Mouse (Mus musculus) heart, embryonic 11.5 days (tissue): Measurements from ENCODE around the gene 4931406P16Rik. TPM values are rescaled to one million over a fixed set of nuclear protein-coding genes. Genes with fewer than 3 reads are reported as not detected.

Source experiments
- ATAC-seq: fragments of 200-750 bp; cut with Nextera tagmentation; replicated peaks from 2 replicates; pipeline ENCODE4 v1.8.0; 2017; ENCODE audit warnings: moderate library complexity; ENCODE audit not compliant: insufficient number of reproducible peaks, low FRiP score, low TSS enrichment
- H3K27ac ChIP-seq: fragments of 300-500 bp; sonication (generic); 2 replicates; pipeline ENCODE4 v1.5.1; 2014; ENCODE audit warnings: mild to moderate bottlenecking, low read depth, low read length
- H3K27me3 ChIP-seq: fragments of 300-500 bp; sonication (generic); 2 replicates; pipeline ENCODE4 v1.6.1; 2014; ENCODE audit warnings: mild to moderate bottlenecking, low read length, mixed read lengths; ENCODE audit not compliant: control insufficient read depth, insufficient read depth
- H3K36me3 ChIP-seq: fragments of 300-500 bp; sonication (generic); 2 replicates; pipeline ENCODE4 v1.6.1; 2014; ENCODE audit warnings: mild to moderate bottlenecking, low read length, moderate library complexity, mixed read lengths; ENCODE audit not compliant: control insufficient read depth, insufficient read depth
- H3K4me1 ChIP-seq: fragments of 300-500 bp; sonication (generic); 2 replicates; pipeline ENCODE4 v1.6.1; 2014; ENCODE audit warnings: low read length; ENCODE audit not compliant: control insufficient read depth, insufficient read depth
- H3K4me2 ChIP-seq: fragments of 300-500 bp; sonication (generic); 2 replicates; pipeline ENCODE4 v1.6.1; 2014; ENCODE audit warnings: mild to moderate bottlenecking, moderate library complexity
- H3K4me3 ChIP-seq: fragments of 300-500 bp; sonication (generic); 2 replicates; pipeline ENCODE4 v1.5.1; 2014; ENCODE audit warnings: low read depth, low read length
- H3K9ac ChIP-seq: fragments of 300-500 bp; sonication (generic); 2 replicates; pipeline ENCODE4 v1.6.1; 2014; ENCODE audit warnings: mild to moderate bottlenecking, low read depth, low read length, moderate library complexity
- H3K9me3 ChIP-seq: fragments of 300-500 bp; sonication (generic); replicated peaks from 2 replicates; pipeline ENCODE4 v1.6.1; 2016; ENCODE audit warnings: low read length; ENCODE audit not compliant: control insufficient read depth
- WGBS: fragments of 180-500 bp; shearing (Covaris S2); extraction: QIAGEN DNeasy Blood & Tissue Kit; methylation state at CpG from one replicate; pipeline ENCODE4 v1.1.7; 2014; ENCODE audit not compliant: insufficient replicate concordance; 5-methylcytosine and 5-hydroxymethylcytosine counted together
- polyA plus RNA-seq: library from polyadenylated mRNA; unstranded; fragments of >200 nt; fragmentation: Nextera tagmentation; extraction: Ambion mirVana; gene quantifications from 2 replicates; pipeline ENCODE4 v1.2.1, GENCODE M21; 2014

Gene 4931406P16Rik
- polyA plus RNA-seq, 1 experiment from 2014 or later, result 56.2 TPM

DNA sequence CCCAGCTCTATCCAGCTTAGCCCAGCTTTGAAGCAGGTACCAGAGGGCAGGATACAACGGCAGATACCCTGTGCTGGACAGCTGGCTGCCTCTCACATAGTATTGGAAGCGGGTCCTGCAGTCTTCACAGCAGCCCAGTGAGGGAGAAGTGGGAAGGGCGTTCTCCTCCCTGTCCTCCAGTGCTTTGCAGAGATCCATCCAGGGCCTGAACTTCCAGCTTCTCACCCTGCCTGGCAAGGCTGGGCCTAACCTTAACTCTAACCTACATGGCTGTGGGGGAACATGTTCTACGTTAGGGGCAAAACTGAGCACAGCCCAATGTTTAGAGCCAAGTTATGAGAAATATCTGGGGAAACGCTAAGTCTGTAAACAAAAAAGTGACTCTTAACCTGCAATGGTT lies 7.8 kb upstream of the 4931406P16Rik start:
- peaks cover 8% of the 10 kb centered on the region for H3K9me3 ChIP-seq

DNA sequence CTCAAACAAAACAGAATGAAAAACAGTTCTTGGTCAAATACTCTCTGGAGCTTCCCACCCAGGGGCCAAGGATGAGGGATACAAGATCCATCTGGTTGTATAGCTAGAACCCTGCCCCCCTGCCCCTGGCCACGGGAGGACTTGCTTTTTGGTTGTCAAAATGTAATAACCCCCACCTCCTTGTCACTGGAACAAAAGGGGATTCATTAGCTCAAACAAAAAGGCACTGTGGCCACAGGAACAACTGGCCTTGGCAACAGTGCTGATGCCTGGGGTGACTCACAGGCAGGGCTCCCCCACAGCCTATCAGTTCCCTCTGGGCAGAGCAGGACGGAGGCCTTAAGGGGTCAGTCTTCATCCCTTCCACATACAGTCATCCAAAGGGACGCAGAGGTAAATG lies 6.6 kb upstream of the 4931406P16Rik start:
- Histone ChIP-seq H3K36me3 (no peaks in the 10 kb centered on the region), H3K4me3 (no peak overlapping the region), H3K9me3 (peaks cover 8% of the 10 kb centered on the region), H3K9ac (no peak overlapping the region), H3K4me1 (peaks cover 4% of the 10 kb centered on the region; the same call in 1 of the 2 replicates), H3K27ac (no peak overlapping the region), H3K27me3 (no peaks in the 10 kb centered on the region), H3K4me2 (no peak overlapping the region)
- 37% methylated on average over 3 of the region's 3 CpGs for WGBS
- no peak for ATAC-seq

More for the DNA sequence above, 7.8 kb upstream of the 4931406P16Rik start:
- H3K4me3 ChIP-seq, result no peak overlapping the region
- H3K27ac ChIP-seq, result no peak overlapping the region
- no peak overlapping the region for H3K9ac ChIP-seq
- no peaks in the 10 kb centered on the region for H3K36me3 ChIP-seq
- no peak for ATAC-seq
- no peaks in the 10 kb centered on the region for H3K27me3 ChIP-seq
- H3K4me1 ChIP-seq, result peaks cover 4% of the 10 kb centered on the region; the same call in 1 of the 2 replicates
- no peak overlapping the region for H3K4me2 ChIP-seq
- whole genome bisulfite sequencing, result 77% methylated on average over 5 of the region's 5 CpGs

DNA sequence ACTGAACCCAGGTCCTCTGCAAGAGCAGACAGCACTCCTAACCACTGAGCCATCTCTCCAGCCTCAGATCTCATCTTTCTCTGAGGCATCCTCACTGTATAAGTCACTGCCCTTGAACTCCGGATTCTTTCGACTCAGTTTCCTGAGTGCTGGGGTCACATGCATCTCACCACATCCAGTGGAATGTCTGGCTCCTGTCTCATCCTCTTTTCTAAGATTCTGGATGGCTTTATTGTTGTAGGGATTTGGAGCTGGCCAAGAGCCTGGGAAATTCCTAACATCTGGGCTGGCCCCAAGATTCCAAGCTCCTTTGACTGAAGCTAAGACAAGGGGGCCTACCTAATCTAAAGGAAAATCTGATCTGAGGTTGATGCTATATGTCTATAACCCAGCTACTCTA lies 5.8 kb upstream of the 4931406P16Rik start:
- no peak overlapping the region for H3K4me3 ChIP-seq
- 85% methylated on average over 2 of the region's 2 CpGs for WGBS
- no peak for ATAC-seq

DNA sequence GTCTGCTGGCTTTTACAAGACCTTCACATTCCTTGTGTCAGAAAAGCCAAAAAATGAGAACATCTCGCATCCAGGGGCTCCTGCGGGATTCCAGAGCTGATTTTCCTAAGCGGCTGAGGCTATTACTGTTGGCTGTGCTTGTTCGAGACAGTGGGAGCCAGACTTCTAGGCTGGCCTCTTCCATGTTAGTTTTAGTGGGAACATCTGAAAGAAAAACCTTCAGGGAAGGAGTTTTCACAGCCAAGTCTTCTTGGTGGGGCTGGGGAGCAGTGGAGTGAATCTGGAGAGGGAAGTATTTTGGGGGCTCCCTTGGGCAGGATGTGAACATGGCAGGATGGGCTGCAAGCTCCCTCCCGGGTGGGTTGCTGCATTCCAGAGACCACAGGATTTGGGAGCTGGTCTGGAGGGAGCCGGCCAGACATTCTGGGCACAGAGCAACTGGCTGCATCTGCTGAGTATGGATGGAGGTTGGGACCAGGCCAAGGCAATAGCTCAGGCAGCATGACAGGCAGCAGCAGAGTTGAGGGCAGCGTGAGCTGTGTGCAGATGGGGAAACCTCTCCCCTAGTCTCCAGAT lies 4.6 kb upstream of the 4931406P16Rik start:
- Histone ChIP-seq H3K27ac (peak overlapping the region; percentile 29; the same call in 1 of the 2 replicates), H3K4me1 (peaks cover 4% of the 10 kb centered on the region), H3K9ac (no peak overlapping the region), H3K27me3 (no peaks in the 10 kb centered on the region), H3K4me2 (no peak overlapping the region), H3K4me3 (no peak overlapping the region), H3K9me3 (no peaks in the 10 kb centered on the region), H3K36me3 (no peaks in the 10 kb centered on the region)
- 56% methylated on average over 7 of the region's 7 CpGs for WGBS
- ATAC-seq, result no peak

More for the DNA sequence above, 5.8 kb upstream of the 4931406P16Rik start:
- H3K27me3 ChIP-seq, result no peaks in the 10 kb centered on the region
- H3K4me2 ChIP-seq, result no peak overlapping the region
- no peak overlapping the region for H3K27ac ChIP-seq
- no peak overlapping the region for H3K9ac ChIP-seq
- H3K4me1 ChIP-seq, result peaks cover 4% of the 10 kb centered on the region; the same call in 1 of the 2 replicates
- no peaks in the 10 kb centered on the region for H3K36me3 ChIP-seq
- H3K9me3 ChIP-seq, result peaks cover 2% of the 10 kb centered on the region

DNA sequence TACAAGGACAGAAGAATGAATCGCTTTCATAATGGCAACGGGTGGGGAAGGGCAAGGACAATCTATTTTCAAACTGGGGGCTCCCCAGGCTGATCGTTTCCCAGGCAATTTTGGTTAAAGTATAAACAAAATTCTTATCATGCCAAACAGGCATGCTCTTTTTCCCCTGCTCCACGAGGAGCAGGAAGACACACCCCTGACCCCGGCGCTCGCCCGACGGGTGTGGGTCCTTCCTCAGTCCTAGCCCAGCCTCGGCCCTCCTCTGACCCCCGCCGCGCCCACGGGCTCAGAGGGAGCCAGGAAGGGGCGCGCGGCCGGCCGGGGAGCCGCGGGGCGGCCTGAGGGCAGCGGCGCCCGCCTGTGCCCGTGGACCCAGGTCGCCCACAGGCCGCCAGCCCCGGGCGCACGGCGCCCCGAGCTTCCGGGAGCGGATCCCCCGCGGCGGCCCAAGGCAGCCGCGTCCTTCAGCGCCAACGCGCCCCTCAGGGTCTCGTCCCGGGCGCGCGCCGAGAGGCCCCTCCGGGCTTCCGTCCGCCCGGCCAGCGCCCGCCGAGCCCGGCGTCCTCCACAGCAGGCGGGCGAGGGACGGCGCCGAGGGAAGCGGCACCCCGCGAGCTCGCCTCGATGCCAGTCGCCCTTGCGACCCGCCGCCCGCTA lies 437 bp downstream of the 4931406P16Rik start:
- Histone ChIP-seq H3K36me3 (no peaks in the 10 kb centered on the region), H3K9ac (peak overlapping the region; percentile 94), H3K27ac (peak overlapping the region; percentile 99), H3K4me1 (peaks cover 17% of the 10 kb centered on the region), H3K4me3 (peak overlapping the region; percentile 99), H3K4me2 (peak overlapping the region; percentile 66), H3K27me3 (no peaks in the 10 kb centered on the region), H3K9me3 (no peaks in the 10 kb centered on the region)
- ATAC-seq, result peak; percentile 89
- under 1% methylated on average over 63 of the region's 73 CpGs for WGBS

DNA sequence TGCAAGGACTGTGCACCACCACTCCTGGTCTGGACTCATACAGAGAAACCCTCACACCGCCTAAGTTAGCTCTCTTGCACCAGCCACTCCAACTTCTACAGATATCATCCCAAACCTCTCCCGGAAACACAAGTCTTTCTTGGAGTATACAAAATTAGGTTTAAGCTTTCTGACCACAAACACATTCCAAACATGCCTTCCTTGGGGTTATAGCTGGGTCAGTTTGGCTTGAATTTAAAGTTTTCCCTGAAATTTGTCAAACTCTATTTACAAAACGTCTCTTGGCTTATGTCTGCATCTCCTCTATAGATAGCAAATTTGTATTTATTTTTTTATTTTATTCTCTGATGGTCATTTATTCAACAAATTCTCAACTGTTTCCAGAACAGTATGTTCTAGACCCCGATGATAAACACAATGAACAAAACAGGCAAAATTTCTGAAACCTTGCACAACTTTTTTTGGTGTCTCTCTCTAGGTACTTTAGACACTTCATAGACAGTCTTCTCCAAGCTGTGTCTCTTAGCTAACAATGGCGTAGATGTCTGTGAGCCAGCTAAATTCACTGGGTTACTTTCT lies 4.1 kb downstream of the 4931406P16Rik start:
- Histone ChIP-seq H3K36me3 (no peaks in the 10 kb centered on the region), H3K27ac (peak overlapping the region; percentile 69), H3K27me3 (no peaks in the 10 kb centered on the region), H3K9me3 (no peaks in the 10 kb centered on the region), H3K4me3 (no peak overlapping the region), H3K4me1 (peaks cover 33% of the 10 kb centered on the region), H3K4me2 (peak overlapping the region; percentile 2; the same call in 1 of the 2 replicates), H3K9ac (no peak overlapping the region)
- no peak for ATAC-seq
- 55% methylated on average over 5 of the region's 5 CpGs for WGBS

DNA sequence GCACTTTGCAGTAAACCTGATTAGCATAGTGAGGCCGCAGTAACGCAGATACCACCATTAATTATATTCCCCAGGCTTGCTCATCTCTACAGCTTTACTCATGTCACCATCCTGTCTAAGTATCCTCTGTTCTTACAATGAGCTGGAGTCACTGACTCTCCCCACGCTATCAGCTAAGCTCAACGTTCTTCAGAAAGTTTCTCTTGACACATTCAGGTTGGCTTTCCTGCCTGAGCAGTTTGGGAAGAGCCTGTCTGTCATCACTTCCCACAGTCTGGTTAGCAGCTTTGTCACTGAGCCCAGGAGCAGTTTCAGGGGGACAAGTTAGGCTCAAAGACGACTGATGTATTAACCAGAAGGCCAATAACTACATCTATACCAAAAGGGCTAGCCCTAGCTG lies 4.8 kb downstream of the 4931406P16Rik start:
- Histone ChIP-seq H3K4me1 (peaks cover 33% of the 10 kb centered on the region), H3K9me3 (no peaks in the 10 kb centered on the region), H3K4me2 (peak overlapping the region; percentile 39), H3K27ac (peak overlapping the region; percentile 69), H3K9ac (no peak overlapping the region), H3K27me3 (no peaks in the 10 kb centered on the region), H3K36me3 (no peaks in the 10 kb centered on the region), H3K4me3 (no peak overlapping the region)
- no peak for ATAC-seq
- 27% methylated on average over 5 of the region's 5 CpGs for WGBS

DNA sequence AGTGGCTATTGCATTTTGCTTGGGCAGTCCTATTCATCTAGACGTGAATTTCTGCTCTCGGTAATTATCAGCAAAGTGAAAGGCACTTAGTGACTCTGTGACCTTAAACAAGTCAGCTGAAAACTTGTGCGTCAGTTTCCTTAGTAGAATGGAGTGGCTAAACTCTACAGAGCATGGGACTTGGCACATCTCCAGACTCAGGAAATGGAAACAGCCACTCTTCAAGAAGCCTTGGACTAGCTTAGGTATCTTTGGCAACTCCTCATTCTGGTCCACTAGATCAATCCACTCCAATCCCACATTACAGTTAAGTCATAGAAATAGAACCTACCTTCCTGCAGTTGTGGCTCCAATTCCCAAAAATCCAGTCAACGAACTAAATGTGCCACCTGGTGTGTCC lies 7.9 kb downstream of the 4931406P16Rik start:
- Histone ChIP-seq H3K9me3 (no peaks in the 10 kb centered on the region), H3K4me2 (peak overlapping the region; percentile 15), H3K9ac (no peak overlapping the region), H3K27me3 (no peaks in the 10 kb centered on the region), H3K36me3 (no peaks in the 10 kb centered on the region), H3K27ac (peak overlapping the region; percentile 31), H3K4me1 (peaks cover 30% of the 10 kb centered on the region), H3K4me3 (no peak overlapping the region)
- WGBS, result 34% methylated on average over 4 of the region's 4 CpGs
- no peak for ATAC-seq
